Mouse (Mus musculus) liver, embryonic 16.5 days (tissue): ENCODE data around the gene Pdilt. TPM values are rescaled to one million over a fixed set of nuclear protein-coding genes. Genes with fewer than 3 reads are reported as not detected.
"Not testable (repeated sequence)": the region's sequence is repeated elsewhere in the genome, so short reads cannot be mapped to it uniquely, and the experiment has no call there.

Source experiments
- ATAC-seq: fragments of 200-750 bp; cut with Nextera tagmentation; 2 replicates; pipeline ENCODE4 v1.8.0; 2017; ENCODE audit warnings: low read depth, mild to moderate bottlenecking, moderate number of reproducible peaks, moderate library complexity
- H3K27ac ChIP-seq: fragments of 300-500 bp; sonication (generic); 2 replicates; pipeline ENCODE4 v1.5.1; 2014; ENCODE audit warnings: mild to moderate bottlenecking, low read length
- H3K27me3 ChIP-seq: fragments of 300-500 bp; sonication (generic); 2 replicates; pipeline ENCODE4 v1.6.1; 2014; ENCODE audit warnings: low read depth, low read length, mixed read lengths; ENCODE audit not compliant: control insufficient read depth, insufficient read depth
- H3K36me3 ChIP-seq: fragments of 300-500 bp; sonication (generic); 2 replicates; pipeline ENCODE4 v1.6.1; 2014; ENCODE audit warnings: mild to moderate bottlenecking; ENCODE audit not compliant: control insufficient read depth, insufficient read depth
- H3K4me1 ChIP-seq: fragments of 300-500 bp; sonication (generic); 2 replicates; pipeline ENCODE4 v1.6.1; 2014; ENCODE audit warnings: low read depth, low read length, mixed read lengths; ENCODE audit not compliant: control insufficient read depth
- H3K4me2 ChIP-seq: fragments of 300-500 bp; sonication (generic); 2 replicates; pipeline ENCODE4 v1.6.1; 2014; ENCODE audit warnings: low read depth, low read length, mixed read lengths
- H3K4me3 ChIP-seq: fragments of 300-500 bp; sonication (generic); 2 replicates; pipeline ENCODE4 v1.5.1; 2014; ENCODE audit warnings: low read depth, mild to moderate bottlenecking, low read length
- H3K9ac ChIP-seq: fragments of 300-500 bp; sonication (generic); 2 replicates; pipeline ENCODE4 v1.6.1; 2014; ENCODE audit warnings: low read depth, low read length
- H3K9me3 ChIP-seq: fragments of 300-500 bp; sonication (generic); replicated peaks from 2 replicates; pipeline ENCODE4 v1.6.1; 2016; ENCODE audit warnings: low read length; ENCODE audit not compliant: control insufficient read depth
- WGBS: fragments of 180-500 bp; shearing (Covaris S2); extraction: QIAGEN DNeasy Blood & Tissue Kit; methylation state at CpG from one replicate; pipeline ENCODE4 v1.1.7; 2014; ENCODE audit not compliant: insufficient replicate concordance; 5-methylcytosine and 5-hydroxymethylcytosine counted together
- polyA plus RNA-seq: library from polyadenylated mRNA; unstranded; fragments of >200 nt; fragmentation: Nextera tagmentation; extraction: Ambion mirVana; gene quantifications from 2 replicates; pipeline ENCODE4 v1.2.1, GENCODE M21; 2015

Pdilt gene
- polyA plus RNA-seq: not detected in 2 replicates

GRCm38 (mm10) chr7:119523389-119523788 lies at the start of gene Pdilt:
Gene Pdilt, minus strand, starts transcription at chr7:119523489.
- H3K4me1 ChIP-seq: no peaks in the 10 kb centered on the region; the same call in 1 of the 2 replicates
- no peak within 1 kb of the TSS for H3K4me3 ChIP-seq
- no peaks in the 10 kb centered on the region for H3K36me3 ChIP-seq
- no peaks in the 10 kb centered on the region for H3K27me3 ChIP-seq
- no peak within 1 kb of the TSS for H3K27ac ChIP-seq
- no peak within 1 kb of the TSS for H3K4me2 ChIP-seq
- WGBS: 43% methylated on average over 4 of the region's 4 CpGs
- H3K9me3 ChIP-seq: no peaks in the 10 kb centered on the region
- H3K9ac ChIP-seq: no peak within 1 kb of the TSS
- ATAC-seq: no peak

GRCm38 (mm10) chr7:119562476-119562875 lies 39.2 kb upstream of the Pdilt start:
- not testable (repeated sequence) for H3K9me3 ChIP-seq, H3K27me3 ChIP-seq, H3K27ac ChIP-seq, ATAC-seq, H3K4me3 ChIP-seq, H3K9ac ChIP-seq, H3K4me1 ChIP-seq, H3K4me2 ChIP-seq, H3K36me3 ChIP-seq
- WGBS: 67% methylated on average over 2 of the region's 2 CpGs

GRCm38 (mm10) chr7:119561441-119561840 lies 38.2 kb upstream of the Pdilt start:
- no peak overlapping the region for H3K9ac ChIP-seq
- no peak overlapping the region for H3K27ac ChIP-seq
- no peaks in the 10 kb centered on the region for H3K9me3 ChIP-seq
- ATAC-seq: no peak
- H3K4me2 ChIP-seq: no peak overlapping the region
- 29% methylated on average over 4 of the region's 4 CpGs for WGBS
- no peaks in the 10 kb centered on the region for H3K36me3 ChIP-seq
- H3K27me3 ChIP-seq: no peaks in the 10 kb centered on the region
- H3K4me1 ChIP-seq: no peaks in the 10 kb centered on the region; the same call in 1 of the 2 replicates
- H3K4me3 ChIP-seq: no peak overlapping the region

- no peak overlapping the region for H3K4me2 ChIP-seq
- H3K36me3 ChIP-seq: no peaks in the 10 kb centered on the region
- H3K9ac ChIP-seq: no peak overlapping the region
- WGBS: 55% methylated on average over 3 of the region's 3 CpGs
- no peaks in the 10 kb centered on the region for H3K9me3 ChIP-seq
- no peak overlapping the region for H3K4me3 ChIP-seq
- no peaks in the 10 kb centered on the region for H3K27me3 ChIP-seq
- no peaks in the 10 kb centered on the region; the same call in 1 of the 2 replicates for H3K4me1 ChIP-seq
- H3K27ac ChIP-seq: no peak overlapping the region
- ATAC-seq: no peak
Observed at GRCm38 (mm10) chr7:119560452-119560835, 37.2 kb upstream of the Pdilt start.

GRCm38 (mm10) chr7:119559789-119560451 lies 36.6 kb upstream of the Pdilt start:
- H3K4me1 ChIP-seq: no peaks in the 10 kb centered on the region; the same call in 1 of the 2 replicates
- H3K4me3 ChIP-seq: no peak overlapping the region
- H3K9me3 ChIP-seq: no peaks in the 10 kb centered on the region
- no peak overlapping the region for H3K9ac ChIP-seq
- H3K4me2 ChIP-seq: no peak overlapping the region
- 50% methylated on average over 3 of the region's 3 CpGs for WGBS
- H3K27ac ChIP-seq: no peak overlapping the region
- H3K27me3 ChIP-seq: no peaks in the 10 kb centered on the region
- H3K36me3 ChIP-seq: no peaks in the 10 kb centered on the region
- no peak for ATAC-seq

GRCm38 (mm10) chr7:119554040-119554439 lies 30.8 kb upstream of the Pdilt start, which contains the start of gene Acsm2:
Gene Acsm2, plus strand, starts transcription at chr7:119554340.
- Histone ChIP-seq H3K4me1 (no peaks in the 10 kb centered on the region), H3K4me3 (no peak within 1 kb of the TSS), H3K4me2 (no peak within 1 kb of the TSS), H3K27ac (no peak within 1 kb of the TSS), H3K36me3 (no peaks in the 10 kb centered on the region), H3K27me3 (no peaks in the 10 kb centered on the region), H3K9ac (no peak within 1 kb of the TSS), H3K9me3 (no peaks in the 10 kb centered on the region)
- WGBS: 65% methylated on average over 1 of the region's 1 CpGs
- ATAC-seq: no peak

GRCm38 (mm10) chr7:119550471-119551222 lies 27.4 kb upstream of the Pdilt start:
- 50% methylated on average over 3 of the region's 3 CpGs for WGBS
- Histone ChIP-seq H3K4me1 (no peaks in the 10 kb centered on the region), H3K4me3 (no peak overlapping the region), H3K4me2 (no peak overlapping the region), H3K9ac (no peak overlapping the region), H3K9me3 (no peaks in the 10 kb centered on the region), H3K36me3 (no peaks in the 10 kb centered on the region), H3K27me3 (no peaks in the 10 kb centered on the region), H3K27ac (no peak overlapping the region)
- ATAC-seq: no peak

GRCm38 (mm10) chr7:119545572-119545971 lies 22.3 kb upstream of the Pdilt start:
- H3K4me2 ChIP-seq: no peak overlapping the region
- no peaks in the 10 kb centered on the region for H3K9me3 ChIP-seq
- no peaks in the 10 kb centered on the region for H3K27me3 ChIP-seq
- no peak for ATAC-seq
- no peak overlapping the region for H3K4me3 ChIP-seq
- H3K36me3 ChIP-seq: no peaks in the 10 kb centered on the region
- H3K27ac ChIP-seq: no peak overlapping the region
- no peaks in the 10 kb centered on the region for H3K4me1 ChIP-seq
- no peak overlapping the region for H3K9ac ChIP-seq

GRCm38 (mm10) chr7:119542445-119542844 lies 19.2 kb upstream of the Pdilt start:
- Histone ChIP-seq H3K27me3 (no peaks in the 10 kb centered on the region), H3K9ac (no peak overlapping the region), H3K4me2 (no peak overlapping the region), H3K9me3 (no peaks in the 10 kb centered on the region), H3K27ac (no peak overlapping the region), H3K4me1 (no peaks in the 10 kb centered on the region), H3K36me3 (no peaks in the 10 kb centered on the region), H3K4me3 (no peak overlapping the region)
- no peak for ATAC-seq
- 53% methylated on average over 2 of the region's 2 CpGs for WGBS
